Mouse (Mus musculus) heart, adult 2 months (tissue): ENCODE data around the gene Mpeg1. TPM values are rescaled to one million over a fixed set of nuclear protein-coding genes. Genes with fewer than 3 reads are reported as not detected.

Source experiments
- DNase-seq, 2 experiments: peaks; one replicate each; pipeline ENCODE4 v3.0.0; 2021
- H3K27ac ChIP-seq: fragments of 200-600 bp; 2 replicates; pipeline ENCODE4 v1.8.1; 2022
- H3K27me3 ChIP-seq: fragments of 200-500 bp; 2 replicates; pipeline ENCODE4 v1.6.1; 2012; ENCODE audit warnings: mild to moderate bottlenecking, low read length, inconsistent platforms, mixed read lengths; ENCODE audit not compliant: control insufficient read depth, insufficient read depth
- H3K36me3 ChIP-seq: fragments of 200-500 bp; 2 replicates; pipeline ENCODE4 v1.6.1; 2012; ENCODE audit warnings: low read length, inconsistent platforms; ENCODE audit not compliant: control insufficient read depth, insufficient read depth
- H3K4me1 ChIP-seq: fragments of 200-500 bp; 2 replicates; pipeline ENCODE4 v1.6.1; 2011; ENCODE audit warnings: low read length; ENCODE audit not compliant: control insufficient read depth, insufficient read depth
- H3K4me3 ChIP-seq: fragments of 200-600 bp; 2 replicates; pipeline ENCODE4 v1.8.1; 2022
- H3K79me2 ChIP-seq: fragments of 200-500 bp; replicated peaks from 2 replicates; pipeline ENCODE4 v1.6.1; 2012; ENCODE audit warnings: mild to moderate bottlenecking, inconsistent platforms, low read length, moderate library complexity, mixed read lengths; ENCODE audit not compliant: control insufficient read depth, insufficient read depth
- H3K9ac ChIP-seq: fragments of 200-500 bp; 2 replicates; pipeline ENCODE4 v1.6.1; 2012; ENCODE audit warnings: low read depth, mild to moderate bottlenecking, control low read depth, inconsistent platforms, low read length, mixed read lengths
- CTCF ChIP-seq: fragments of 200-600 bp; IDR thresholded peaks from 2 replicates; pipeline ENCODE4 v1.8.1; 2022; ENCODE audit warnings: antibody characterized with exemption, mild to moderate bottlenecking, moderate library complexity
- EP300 ChIP-seq: fragments of 200-500 bp; IDR thresholded peaks from 2 replicates; pipeline ENCODE4 v1.6.1; 2011; ENCODE audit warnings: low read depth, low read length, control low read depth; ENCODE audit not compliant: insufficient read depth
- POLR2A ChIP-seq: fragments of 200-500 bp; IDR thresholded peaks from 2 replicates; pipeline ENCODE4 v1.6.1; 2011; ENCODE audit warnings: mild to moderate bottlenecking, low read depth, low read length, control low read depth; ENCODE audit not compliant: insufficient read depth
- WGBS: fragments of 180-500 bp; shearing (Covaris S2); methylation state at CpG from one replicate; pipeline ENCODE4 v1.1.7; 2018; 5-methylcytosine and 5-hydroxymethylcytosine counted together
- intact Hi-C: fragments of 180-260 bp; cut with DNase I; formaldehyde crosslinking; loops from one replicate; pipeline ENCODE4 v1.15.1; 2025
- polyA plus RNA-seq: library from polyadenylated mRNA; depleted of rRNA; stranded (reverse); fragments of >200 nt; gene quantifications from 2 replicates; pipeline ENCODE4 v1.2.3, GENCODE M21; 2012
- total RNA-seq, 2 experiments: library from RNA; stranded (reverse); gene quantifications; 2 replicates each; pipeline ENCODE4 v1.2.3; 2021

The Mpeg1 gene
- total and polyA plus RNA-seq, 3 experiments, result 3.5 to 8.0 (median 7.4) TPM

DNA sequence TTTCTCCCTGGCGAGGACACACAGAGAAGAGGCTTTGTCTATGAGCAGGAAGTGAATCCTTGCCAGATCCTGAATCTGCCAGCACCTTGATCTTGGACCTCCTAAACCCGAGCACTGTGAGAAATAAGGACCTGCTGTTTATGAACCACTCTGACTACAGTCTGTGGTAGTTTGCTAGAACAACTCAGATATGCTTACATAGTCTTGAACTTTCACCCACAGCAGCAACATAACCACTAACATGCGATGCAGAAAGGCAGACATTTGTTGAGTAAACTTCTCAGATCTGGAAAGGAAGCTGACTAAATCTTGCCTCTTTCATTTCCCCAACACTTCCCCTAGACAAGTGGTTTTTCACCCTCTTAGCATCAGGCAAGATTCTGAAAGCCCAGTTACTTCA is 11.3 kb downstream of the Mpeg1 start:
- no peak overlapping the region for H3K9ac ChIP-seq
- H3K27me3 ChIP-seq, result no peaks in the 10 kb centered on the region
- no peak overlapping the region for H3K27ac ChIP-seq
- no peaks in the 10 kb centered on the region for H3K79me2 ChIP-seq
- peaks cover 3% of the 10 kb centered on the region for H3K4me1 ChIP-seq
- TF ChIP-seq CTCF (no peak), POLR2A (no peak), EP300 (no peak)
- H3K4me3 ChIP-seq, result no peak overlapping the region
- WGBS, result 26% methylated on average over 3 of the region's 3 CpGs
- intact Hi-C loops, result no loop called here
- no peak for DNase-seq
- no peaks in the 10 kb centered on the region for H3K36me3 ChIP-seq

DNA sequence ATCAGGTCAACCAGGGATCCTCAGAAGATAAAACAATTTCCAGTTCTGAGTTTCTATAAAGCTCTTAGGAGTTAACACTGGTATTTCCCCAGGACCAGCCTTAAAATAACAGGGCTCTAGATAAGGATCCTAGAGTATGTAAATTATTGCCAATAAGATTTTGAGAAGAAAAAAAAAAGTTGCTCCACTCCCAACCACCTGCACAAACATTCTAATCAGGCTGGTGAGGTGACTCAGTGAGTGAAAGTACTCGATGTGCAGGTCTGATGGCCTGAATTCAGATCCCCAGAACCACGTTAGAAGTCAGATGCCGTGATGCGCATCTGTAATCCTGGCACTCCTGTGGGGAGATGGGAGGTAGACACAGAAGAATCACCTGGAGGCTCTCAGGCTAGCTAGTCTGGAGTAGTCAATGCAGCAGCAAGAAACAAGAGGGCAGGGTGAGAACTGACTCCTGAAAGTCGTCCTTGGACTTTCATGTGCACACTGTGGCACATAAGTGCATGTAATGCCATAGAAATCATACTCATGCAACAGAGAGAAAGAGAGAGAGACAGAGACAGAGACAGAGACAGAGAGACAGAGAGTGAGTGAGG is 11.9 kb downstream of the Mpeg1 start:
- Histone ChIP-seq H3K79me2 (no peaks in the 10 kb centered on the region), H3K36me3 (no peaks in the 10 kb centered on the region), H3K27ac (no peak overlapping the region; the same call in 1 of the 2 replicates), H3K4me3 (no peak overlapping the region), H3K27me3 (no peaks in the 10 kb centered on the region), H3K4me1 (peaks cover 3% of the 10 kb centered on the region), H3K9ac (no peak overlapping the region)
- WGBS, result 70% methylated on average over 5 of the region's 5 CpGs
- TF ChIP-seq EP300, result no peak
- no peak for DNase-seq
- intact Hi-C loops, result no loop called here

DNA sequence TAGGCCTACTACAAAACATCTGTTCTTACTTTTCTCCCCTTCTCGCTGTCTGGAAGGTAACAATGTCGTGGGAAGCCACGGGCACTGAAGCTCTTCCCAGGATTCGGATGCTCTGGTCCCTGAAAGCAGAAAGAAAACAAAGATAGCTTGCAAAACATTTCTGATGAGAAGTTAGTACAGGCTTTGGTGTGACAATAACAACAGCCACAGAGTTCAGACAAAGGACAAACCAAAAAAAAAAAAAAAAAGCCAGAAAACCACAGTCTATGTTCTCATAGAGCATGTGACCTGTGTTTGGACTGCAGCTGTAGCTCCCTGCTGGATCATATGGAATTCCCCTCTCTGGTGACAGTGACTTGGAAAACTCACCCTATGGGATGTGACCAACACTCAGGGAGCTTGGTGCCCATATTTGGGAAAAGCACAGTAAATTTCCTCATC is 12.6 kb downstream of the Mpeg1 start:
- Histone ChIP-seq H3K27ac (no peak overlapping the region; the same call in 1 of the 2 replicates), H3K36me3 (no peaks in the 10 kb centered on the region), H3K27me3 (no peaks in the 10 kb centered on the region), H3K4me1 (peaks cover 3% of the 10 kb centered on the region), H3K79me2 (no peaks in the 10 kb centered on the region), H3K4me3 (no peak overlapping the region), H3K9ac (no peak overlapping the region)
- no peak for DNase-seq
- intact Hi-C loops, result no loop called here
- no peak for TF ChIP-seq EP300
- no peak for TF ChIP-seq CTCF
- TF ChIP-seq POLR2A, result no peak
- 61% methylated on average over 4 of the region's 4 CpGs for WGBS

DNA sequence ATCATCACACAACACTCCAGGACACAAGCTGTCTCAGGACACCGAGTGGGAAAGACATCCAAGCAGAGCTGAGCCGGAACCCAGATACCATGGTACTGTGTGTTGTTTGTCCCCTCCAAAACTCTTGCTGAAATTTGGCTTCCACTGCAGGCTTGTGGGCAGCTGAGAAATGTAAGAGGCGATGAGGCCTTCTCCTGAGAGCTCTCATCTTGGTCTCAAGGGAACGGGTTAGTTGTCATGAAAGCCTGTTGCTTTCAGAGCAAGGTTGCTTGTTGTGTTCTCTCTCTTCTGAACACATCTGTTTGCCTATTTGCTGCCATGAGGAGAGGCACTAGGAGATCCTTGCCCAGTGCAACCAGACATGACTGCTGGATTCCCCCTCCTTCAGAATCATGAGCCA is 13.4 kb downstream of the Mpeg1 start:
- Histone ChIP-seq H3K79me2 (no peaks in the 10 kb centered on the region), H3K4me1 (peaks cover 3% of the 10 kb centered on the region), H3K9ac (no peak overlapping the region), H3K27me3 (no peaks in the 10 kb centered on the region), H3K27ac (no peak overlapping the region; the same call in 1 of the 2 replicates), H3K4me3 (no peak overlapping the region), H3K36me3 (no peaks in the 10 kb centered on the region)
- TF ChIP-seq EP300 (no peak), POLR2A (no peak), CTCF (no peak)
- 83% methylated on average over 4 of the region's 4 CpGs for WGBS
- DNase-seq, result no peak
- intact Hi-C loops, result no loop called here

DNA sequence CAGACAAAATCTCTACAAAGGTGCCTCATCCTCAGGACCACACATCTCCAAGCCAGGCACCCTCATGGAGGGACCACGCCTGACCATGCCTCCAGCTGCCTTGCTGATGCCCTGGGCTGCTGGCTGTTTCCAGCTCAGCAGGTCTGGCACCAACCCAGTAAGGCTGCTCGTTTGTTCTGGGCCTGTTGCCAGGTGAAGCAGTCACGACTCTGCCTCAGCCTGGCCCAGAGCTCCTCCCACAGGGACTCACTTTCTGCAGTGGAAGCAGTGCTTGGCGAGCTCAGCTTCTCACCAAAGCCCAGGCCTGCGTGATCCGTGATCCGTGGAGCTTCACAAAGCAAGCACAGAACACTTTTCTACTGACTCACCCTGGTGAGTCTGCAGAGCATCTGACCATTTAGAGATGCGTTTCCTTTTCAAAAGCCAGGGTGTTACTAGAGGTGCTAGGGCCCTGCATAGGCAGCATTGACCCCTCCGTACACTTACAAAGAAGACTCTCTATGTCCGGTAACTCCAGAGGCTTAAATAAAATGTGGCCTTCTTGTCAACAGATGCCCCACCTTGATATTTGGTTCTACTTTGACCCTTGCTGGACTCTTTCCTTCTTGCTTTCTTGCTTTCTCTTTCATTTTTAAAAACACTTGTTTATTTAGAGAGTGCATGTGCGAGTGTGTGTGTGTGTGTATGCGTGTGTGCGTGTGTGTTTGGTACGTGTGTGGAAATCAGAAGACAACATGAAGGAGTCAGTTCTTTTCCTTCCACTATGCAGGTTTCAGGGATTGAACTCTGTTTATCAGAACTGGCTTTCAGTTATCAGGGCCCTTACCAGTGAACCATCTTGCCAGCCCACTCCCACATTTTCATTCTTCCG is 15.0 kb downstream of the Mpeg1 start:
- 31% methylated on average over 15 of the region's 15 CpGs for WGBS
- Histone ChIP-seq H3K4me3 (peak overlapping the region; percentile 5; the same call in 1 of the 2 replicates), H3K27ac (peak overlapping the region; percentile 64), H3K4me1 (peaks cover 3% of the 10 kb centered on the region), H3K9ac (no peak overlapping the region), H3K79me2 (no peaks in the 10 kb centered on the region), H3K36me3 (no peaks in the 10 kb centered on the region), H3K27me3 (no peaks in the 10 kb centered on the region)
- TF ChIP-seq EP300, result 0 out of 2 replicates have a peak, but pooled peaks have one; percentile 42
- TF ChIP-seq CTCF, result 0 out of 2 replicates have a peak, but pooled peaks have one; percentile 3
- TF ChIP-seq POLR2A, result peak; percentile 45; the same call in 1 of the 2 replicates
- DNase-seq, result peak; percentile 87 to 91
- intact Hi-C loops, result no loop called here

DNA sequence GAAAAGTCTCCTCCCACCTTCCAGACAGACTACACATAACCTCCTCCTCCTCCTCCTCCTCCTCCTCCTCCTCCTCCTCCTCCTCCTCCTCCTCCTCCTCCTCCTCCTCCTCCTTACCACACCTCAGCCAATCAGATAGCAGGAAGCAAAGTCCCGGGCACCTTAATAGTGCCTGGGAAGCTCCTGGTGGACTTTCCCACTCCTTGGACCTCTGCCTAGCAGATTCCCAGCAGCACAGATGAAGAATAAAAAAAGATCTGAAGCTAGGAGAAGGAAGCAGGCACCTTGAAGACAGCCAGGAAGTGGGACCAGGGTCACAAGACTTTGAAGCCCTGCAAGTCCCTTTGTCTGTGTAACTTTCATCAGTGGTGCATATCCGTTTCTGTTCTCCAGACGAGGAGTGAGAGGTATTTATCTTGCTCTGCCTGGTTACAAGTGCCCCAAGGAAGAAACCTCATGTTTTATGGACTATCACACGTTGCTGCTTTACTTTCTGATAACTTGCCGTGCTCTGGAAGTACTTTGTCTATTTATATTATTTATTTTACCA is 16.2 kb downstream of the Mpeg1 start:
- no peak for TF ChIP-seq EP300
- no peak for TF ChIP-seq POLR2A
- no peak for TF ChIP-seq CTCF
- Histone ChIP-seq H3K27ac (no peak overlapping the region), H3K4me1 (peaks cover 3% of the 10 kb centered on the region), H3K36me3 (no peaks in the 10 kb centered on the region), H3K79me2 (no peaks in the 10 kb centered on the region), H3K27me3 (no peaks in the 10 kb centered on the region), H3K4me3 (no peak overlapping the region), H3K9ac (no peak overlapping the region)
- WGBS, result 19% methylated on average over 5 of the region's 5 CpGs
- DNase-seq, result peak in 1 of 2 experiments; percentile 24
- intact Hi-C loops, result no loop called here
